Mouse (Mus musculus) lung, postnatal 0 days (tissue): Measurements from ENCODE around the gene Morc3. TPM values are rescaled to one million over a fixed set of nuclear protein-coding genes. Genes with fewer than 3 reads are reported as not detected.

ENCODE experiments used
- ATAC-seq: fragments of 200-750 bp; cut with Nextera tagmentation; 2 replicates; pipeline ENCODE4 v1.8.0; 2017; ENCODE audit warnings: moderate library complexity
- DNase-seq: peaks from one replicate; pipeline ENCODE4 v3.0.0-alpha.2; 2016; ENCODE audit warnings: low spot score
- H3K27ac ChIP-seq: fragments of 300-500 bp; sonication (generic); 2 replicates; pipeline ENCODE4 v1.5.1; 2014; ENCODE audit warnings: antibody characterized with exemption, mild to moderate bottlenecking, low read length, mixed read lengths
- H3K27me3 ChIP-seq: fragments of 300-500 bp; sonication (generic); replicated peaks from 2 replicates; pipeline ENCODE4 v1.6.1; 2014; ENCODE audit warnings: low read length, mixed read lengths; ENCODE audit not compliant: insufficient read depth
- H3K36me3 ChIP-seq: fragments of 300-500 bp; sonication (generic); 2 replicates; pipeline ENCODE4 v1.6.1; 2014; ENCODE audit warnings: low read length, mixed read lengths; ENCODE audit not compliant: insufficient read depth
- H3K4me1 ChIP-seq: fragments of 300-500 bp; sonication (generic); 2 replicates; pipeline ENCODE4 v1.6.1; 2014; ENCODE audit warnings: antibody characterized with exemption, low read depth, low read length, mixed read lengths; ENCODE audit not compliant: insufficient read depth
- H3K4me2 ChIP-seq: fragments of 300-500 bp; sonication (generic); replicated peaks from 2 replicates; pipeline ENCODE4 v1.6.1; 2014; ENCODE audit warnings: low read depth, mild to moderate bottlenecking, low read length, moderate library complexity, mixed read lengths
- H3K4me3 ChIP-seq: fragments of 300-500 bp; sonication (generic); 2 replicates; pipeline ENCODE4 v1.5.1; 2014; ENCODE audit warnings: low read depth, low read length
- H3K9ac ChIP-seq: fragments of 300-500 bp; sonication (generic); replicated peaks from 2 replicates; pipeline ENCODE4 v1.6.1; 2014; ENCODE audit warnings: low read depth, mild to moderate bottlenecking
- H3K9me3 ChIP-seq: fragments of 300-500 bp; sonication (generic); 2 replicates; pipeline ENCODE4 v1.6.1; 2016; ENCODE audit warnings: low read length, mixed read lengths
- CTCF ChIP-seq: IDR thresholded peaks from 2 replicates; pipeline ENCODE4 v1.5.1; 2016; ENCODE audit warnings: antibody characterized with exemption, mild to moderate bottlenecking
- EP300 ChIP-seq: IDR thresholded peaks from 2 replicates; pipeline ENCODE4 v1.6.1; 2016; ENCODE audit warnings: antibody characterized with exemption, mild to moderate bottlenecking, control low read depth
- WGBS: fragments of 180-500 bp; shearing (Covaris S2); extraction: QIAGEN DNeasy Blood & Tissue Kit; methylation state at CpG from one replicate; pipeline ENCODE4 v1.1.7; 2014; 5-methylcytosine and 5-hydroxymethylcytosine counted together
- polyA plus RNA-seq: library from polyadenylated mRNA; unstranded; fragments of >200 nt; fragmentation: Nextera tagmentation; extraction: Ambion mirVana; gene quantifications from 2 replicates; pipeline ENCODE4 v1.2.1, GENCODE M21; 2015

Gene Morc3
- polyA plus RNA-seq, 1 experiment from 2014 or later: 20.8 TPM

- WGBS: 32% methylated on average over 5 of the region's 5 CpGs
- TF ChIP-seq EP300: no peak
- TF ChIP-seq CTCF: no peak
These were observed 52.8 kb downstream of the Morc3 start for GRCm38 (mm10) chr16:93884722-93885113.

GRCm38 (mm10) chr16:93888481-93888880 is 56.6 kb downstream of the Morc3 start:
- TF ChIP-seq CTCF (no peak), EP300 (no peak)
- H3K36me3 ChIP-seq: no peaks in the 10 kb centered on the region
- WGBS: 82% methylated on average over 6 of the region's 6 CpGs

More at GRCm38 (mm10) chr16:93884722-93885113, 52.8 kb downstream of the Morc3 start:
- Histone ChIP-seq H3K36me3 (no peaks in the 10 kb centered on the region), H3K4me2 (peak overlapping the region; percentile 98), H3K4me3 (peak overlapping the region; percentile 80; the same call in 1 of the 2 replicates), H3K9ac (no peak overlapping the region), H3K27ac (no peak overlapping the region), H3K27me3 (no peaks in the 10 kb centered on the region), H3K9me3 (no peaks in the 10 kb centered on the region), H3K4me1 (no peaks in the 10 kb centered on the region)
- DNase-seq (no peak), ATAC-seq (no peak)

GRCm38 (mm10) chr16:93890948-93891604 is 59.2 kb downstream of the Morc3 start:
- DNase-seq (no peak), ATAC-seq (no peak)
- H3K27ac ChIP-seq: no peak overlapping the region
- H3K9me3 ChIP-seq: no peaks in the 10 kb centered on the region
- H3K4me3 ChIP-seq: no peak overlapping the region
- no peaks in the 10 kb centered on the region for H3K27me3 ChIP-seq
- H3K4me2 ChIP-seq: no peak overlapping the region
- H3K36me3 ChIP-seq: no peaks in the 10 kb centered on the region
- TF ChIP-seq EP300 (no peak), CTCF (no peak)
- no peak overlapping the region for H3K9ac ChIP-seq
- WGBS: 78% methylated on average over 12 of the region's 12 CpGs
- no peaks in the 10 kb centered on the region for H3K4me1 ChIP-seq

More at GRCm38 (mm10) chr16:93888481-93888880, 56.6 kb downstream of the Morc3 start:
- no peak overlapping the region for H3K4me3 ChIP-seq
- ATAC-seq (no peak), DNase-seq (no peak)
- H3K27ac ChIP-seq: no peak overlapping the region
- no peaks in the 10 kb centered on the region for H3K4me1 ChIP-seq
- H3K4me2 ChIP-seq: no peak overlapping the region
- H3K9me3 ChIP-seq: no peaks in the 10 kb centered on the region
- no peak overlapping the region for H3K9ac ChIP-seq
- H3K27me3 ChIP-seq: no peaks in the 10 kb centered on the region

GRCm38 (mm10) chr16:93893285-93893684 is 61.4 kb downstream of the Morc3 start:
- 92% methylated on average over 5 of the region's 5 CpGs for WGBS
- TF ChIP-seq EP300: no peak
- no peak for TF ChIP-seq CTCF
- H3K36me3 ChIP-seq: no peaks in the 10 kb centered on the region

GRCm38 (mm10) chr16:93903027-93903426 is 71.1 kb downstream of the Morc3 start:
- Histone ChIP-seq H3K36me3 (no peaks in the 10 kb centered on the region), H3K4me2 (no peak overlapping the region), H3K9me3 (no peaks in the 10 kb centered on the region), H3K27me3 (no peaks in the 10 kb centered on the region), H3K4me1 (0 out of 2 replicates have a peak, but pooled peaks cover 5% of the 10 kb centered on the region), H3K4me3 (no peak overlapping the region), H3K27ac (no peak overlapping the region), H3K9ac (no peak overlapping the region)
- DNase-seq (no peak), ATAC-seq (no peak)
- TF ChIP-seq EP300 (no peak), CTCF (peak; percentile 55)
- 79% methylated on average over 6 of the region's 6 CpGs for whole genome bisulfite sequencing

More at GRCm38 (mm10) chr16:93893285-93893684, 61.4 kb downstream of the Morc3 start:
- ATAC-seq: no peak
- Histone ChIP-seq H3K27me3 (no peaks in the 10 kb centered on the region), H3K9me3 (no peaks in the 10 kb centered on the region), H3K4me1 (no peaks in the 10 kb centered on the region), H3K27ac (no peak overlapping the region), H3K4me2 (no peak overlapping the region), H3K9ac (no peak overlapping the region), H3K4me3 (no peak overlapping the region)
- no peak for DNase-seq

- TF ChIP-seq CTCF: peak; percentile 97
- TF ChIP-seq EP300: no peak
- Histone ChIP-seq H3K27me3 (no peaks in the 10 kb centered on the region), H3K9me3 (no peaks in the 10 kb centered on the region), H3K27ac (no peak overlapping the region), H3K4me3 (no peak overlapping the region), H3K9ac (no peak overlapping the region), H3K4me1 (0 out of 2 replicates have a peak, but pooled peaks cover 5% of the 10 kb centered on the region), H3K36me3 (no peaks in the 10 kb centered on the region), H3K4me2 (no peak overlapping the region)
- DNase-seq (peak; percentile 76), ATAC-seq (peak; percentile 56)
- 60% methylated on average over 11 of the region's 11 CpGs for WGBS
These were observed 74.5 kb downstream of the Morc3 start for GRCm38 (mm10) chr16:93906156-93907014.
